Mouse (Mus musculus): ENCODE data around the gene Zfp689.

- TF ChIP-seq CTCF (IDR thresholded peaks at IDR 0.05; ENCODE audit: insufficient read depth, low read length): no peak
- TF ChIP-seq POLR2A (IDR thresholded peaks at IDR 0.05; ENCODE audit: borderline replicate concordance, extremely low read depth, low read depth, low read length): no peak
These were observed 31.4 kb upstream of the Zfp689 start for GRCm38 (mm10) chr7:127480321-127480720.

Data from lung, adult 2 months (tissue).